Mouse (Mus musculus): ENCODE measurements at regions not wholly inside any gene's neighbourhood (a gene's known extent, or its start where the extent isn't known, plus 50 kb on each side); places are given as distances from the start of the nearest gene placed in this dataset.

- TF ChIP-seq CTCF (IDR thresholded peaks at IDR 0.05; ENCODE audit: borderline replicate concordance, extremely low read depth, insufficient read depth, insufficient read length), result no peak
- no peak for TF ChIP-seq POLR2A (IDR thresholded peaks at IDR 0.05; ENCODE audit: borderline replicate concordance, extremely low read depth, insufficient read depth, insufficient read length, poor library complexity, severe bottlenecking)
These were observed 85.8 kb upstream of the N6amt1 start for GRCm38 (mm10) chr16:87267954-87268804.

Data from brain, embryonic 14.5 days (tissue).